Mouse (Mus musculus) thymus, postnatal 36 days (tissue): ENCODE measurements at regions not wholly inside any gene's neighbourhood (a gene's known extent, or its start where the extent isn't known, plus 50 kb on each side); places are given as distances from the start of the nearest gene placed in this dataset.

Source experiments
- DNase-seq, 2 experiments: peaks; one replicate each; pipeline ENCODE4 v3.0.0; 2022; ENCODE audit warnings: mixed read lengths in 2 of 2

DNA sequence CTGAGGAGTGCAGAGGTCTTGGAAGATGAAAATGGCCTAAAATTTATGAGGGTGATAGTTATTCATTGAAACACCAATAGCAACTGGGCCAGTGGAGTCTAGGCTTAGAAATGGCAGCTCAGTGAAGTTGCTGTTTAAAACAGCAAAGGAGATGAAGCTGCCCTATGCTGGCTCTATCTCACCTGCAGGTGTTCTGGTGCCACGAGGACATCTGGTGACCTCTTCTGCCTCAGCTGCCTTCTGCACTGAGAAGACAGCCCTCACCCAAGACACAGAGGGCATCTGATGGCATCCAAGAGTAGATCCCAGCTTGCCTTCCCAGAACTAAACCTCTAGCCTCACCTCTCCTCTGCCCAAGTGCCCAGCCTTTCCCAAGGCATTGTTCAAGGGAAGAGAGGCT lies 187.5 kb upstream of the Sdk2 start:
- peak in 1 of 2 experiments; percentile 69 for DNase-seq

DNA sequence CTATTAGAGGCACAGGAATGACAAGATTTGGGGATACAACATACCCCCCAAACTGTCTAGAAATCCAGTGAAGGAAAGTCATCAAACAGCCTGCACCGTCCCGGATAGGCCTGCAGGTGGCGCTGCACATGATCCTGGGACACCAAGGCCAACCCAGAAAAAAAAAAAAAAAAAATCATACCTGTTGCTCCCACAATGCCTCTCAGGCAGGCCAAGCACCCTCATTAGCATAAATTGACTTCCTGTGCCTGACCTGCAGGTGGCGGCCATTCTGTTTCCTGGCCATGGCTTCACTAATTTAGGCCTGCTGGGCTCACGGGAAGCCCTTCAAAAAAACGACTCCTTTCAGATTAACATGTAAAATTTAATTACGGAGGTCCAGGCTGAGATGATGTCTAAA lies 184.8 kb upstream of the Sdk2 start:
- DNase-seq = no peak

DNA sequence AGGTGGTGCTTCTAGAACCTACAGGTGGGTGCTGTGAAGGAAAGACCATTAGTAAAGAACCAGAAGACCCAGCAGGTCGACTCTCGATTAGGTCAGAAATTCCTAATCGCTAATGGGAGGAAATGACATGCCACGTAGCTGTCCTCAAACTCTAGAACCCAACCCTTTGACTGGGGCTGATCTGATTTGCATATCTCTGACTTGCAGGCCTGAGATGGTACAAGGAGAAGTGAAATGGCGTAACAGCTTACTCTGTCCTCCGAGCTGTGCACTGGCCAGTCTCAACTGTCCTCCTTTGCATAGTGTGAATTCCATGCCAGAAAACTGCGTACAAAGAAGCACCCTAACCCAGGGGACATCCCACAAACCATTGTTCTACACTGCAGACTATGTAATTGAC lies 182.4 kb upstream of the Sdk2 start:
- DNase-seq = no peak

DNA sequence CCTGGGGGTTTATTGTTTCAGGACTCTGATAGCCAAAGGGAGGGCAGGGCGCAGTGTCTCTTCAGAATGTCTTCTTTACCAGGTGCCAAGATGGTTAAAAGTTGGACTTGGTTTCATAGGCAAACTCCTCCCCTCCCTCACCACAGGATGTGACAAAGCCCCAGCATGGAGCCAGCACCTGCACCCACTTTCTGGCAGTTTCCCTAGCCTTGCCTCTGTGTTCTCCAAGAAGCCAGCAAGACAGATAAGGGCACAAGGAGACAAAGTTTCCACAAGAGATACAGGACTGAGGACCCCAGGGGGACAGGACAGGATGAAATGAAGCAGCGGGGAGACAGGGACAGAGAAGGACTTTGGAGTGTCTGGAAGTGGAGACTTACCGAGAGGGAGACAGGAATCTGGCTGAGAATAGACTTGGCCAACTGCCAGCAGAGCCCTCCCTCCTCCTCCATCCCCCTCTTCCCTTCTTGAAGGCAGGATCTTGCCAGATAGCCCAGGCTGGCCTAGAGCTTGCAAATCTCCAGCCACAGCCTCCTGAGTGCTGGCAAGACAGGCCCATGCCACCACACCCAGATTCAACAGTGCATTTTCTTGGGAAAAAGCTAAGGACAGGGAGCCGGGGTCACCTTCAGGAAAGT lies 181.5 kb upstream of the Sdk2 start:
- DNase-seq = peak; percentile 74 to 85

DNA sequence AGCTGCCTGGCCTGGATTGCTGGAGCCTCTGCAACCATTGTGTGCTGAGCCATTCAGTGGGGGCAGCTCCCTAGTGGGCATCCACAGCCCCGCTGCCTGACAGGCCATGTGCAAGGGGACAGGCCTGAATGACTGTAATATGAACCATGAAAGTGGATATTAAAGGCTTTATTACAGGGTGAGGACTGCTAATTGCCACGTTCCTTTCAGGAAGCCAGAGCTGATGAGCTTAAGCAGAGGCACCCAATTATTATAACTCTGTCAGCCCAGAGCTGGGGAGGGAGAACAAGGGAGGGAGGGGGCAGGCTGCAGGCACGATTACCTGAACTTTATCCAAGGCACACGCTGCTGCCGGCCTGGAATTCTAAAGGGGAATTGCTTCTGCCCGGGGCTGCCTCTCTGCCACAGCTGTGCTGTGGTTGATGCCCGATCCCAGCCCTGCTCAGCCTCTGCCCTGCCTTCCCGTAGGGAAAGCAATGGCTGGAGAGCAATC lies 172.5 kb upstream of the Sdk2 start:
- no peak for DNase-seq

DNA sequence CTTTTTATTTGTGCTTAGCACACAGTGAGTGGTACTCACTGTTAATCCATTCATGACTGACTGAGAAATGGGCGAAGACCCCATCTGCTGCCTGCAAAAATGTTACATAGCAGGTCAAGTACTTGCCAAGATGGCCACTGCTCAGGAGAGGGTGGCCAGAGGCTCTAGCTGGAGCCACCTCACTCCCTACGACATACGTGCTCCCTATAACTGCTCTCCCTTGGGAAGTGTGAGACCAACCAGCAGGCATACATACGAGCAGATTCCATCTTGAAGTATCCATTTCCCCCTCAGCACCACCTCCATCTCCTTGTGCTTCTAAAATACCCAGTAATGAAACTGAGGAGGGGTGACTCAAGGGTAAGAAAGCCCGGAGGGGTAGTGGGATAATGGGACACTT lies 172.0 kb upstream of the Sdk2 start:
- DNase-seq = no peak

DNA sequence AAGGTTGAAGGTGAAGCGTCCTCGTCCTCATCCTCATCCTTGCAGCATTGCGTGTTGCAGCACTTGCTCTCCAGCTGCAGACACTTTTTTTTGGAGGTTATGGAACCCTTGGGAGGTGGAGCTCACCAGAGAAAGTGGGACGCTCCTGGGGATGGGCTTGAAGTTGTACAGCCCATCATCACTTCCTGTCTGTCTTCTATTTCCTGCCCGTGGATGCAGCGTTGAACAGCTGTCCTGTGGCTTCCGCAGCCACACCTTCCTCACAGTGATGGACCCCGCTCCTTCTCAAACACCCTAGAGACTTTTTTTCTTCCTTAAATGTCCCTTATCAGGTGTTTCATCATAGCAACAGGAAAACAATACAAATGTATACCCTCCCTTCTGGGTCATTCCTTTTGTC lies 171.5 kb upstream of the Sdk2 start:
- DNase-seq = peak; percentile 56 to 76

DNA sequence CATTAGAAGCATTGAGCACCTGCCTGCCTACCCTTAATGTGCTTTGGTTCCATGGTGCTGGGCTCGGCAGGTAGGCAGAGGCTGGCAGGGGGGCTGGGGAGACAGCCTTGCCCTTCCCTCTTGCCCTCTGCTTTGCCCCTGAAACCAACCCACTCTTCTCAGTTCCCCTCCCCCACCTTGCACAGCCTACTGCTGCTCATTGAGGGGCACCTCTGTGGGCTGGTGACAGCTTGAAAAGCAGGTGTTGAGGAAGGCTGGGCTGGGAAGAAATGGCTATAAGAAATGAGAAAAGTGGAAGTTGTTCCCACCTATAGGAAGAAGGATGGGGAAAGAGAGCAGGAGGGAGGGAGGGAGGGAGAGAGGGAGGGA lies 167.7 kb upstream of the Sdk2 start:
- peak; percentile 74 to 89 for DNase-seq

DNA sequence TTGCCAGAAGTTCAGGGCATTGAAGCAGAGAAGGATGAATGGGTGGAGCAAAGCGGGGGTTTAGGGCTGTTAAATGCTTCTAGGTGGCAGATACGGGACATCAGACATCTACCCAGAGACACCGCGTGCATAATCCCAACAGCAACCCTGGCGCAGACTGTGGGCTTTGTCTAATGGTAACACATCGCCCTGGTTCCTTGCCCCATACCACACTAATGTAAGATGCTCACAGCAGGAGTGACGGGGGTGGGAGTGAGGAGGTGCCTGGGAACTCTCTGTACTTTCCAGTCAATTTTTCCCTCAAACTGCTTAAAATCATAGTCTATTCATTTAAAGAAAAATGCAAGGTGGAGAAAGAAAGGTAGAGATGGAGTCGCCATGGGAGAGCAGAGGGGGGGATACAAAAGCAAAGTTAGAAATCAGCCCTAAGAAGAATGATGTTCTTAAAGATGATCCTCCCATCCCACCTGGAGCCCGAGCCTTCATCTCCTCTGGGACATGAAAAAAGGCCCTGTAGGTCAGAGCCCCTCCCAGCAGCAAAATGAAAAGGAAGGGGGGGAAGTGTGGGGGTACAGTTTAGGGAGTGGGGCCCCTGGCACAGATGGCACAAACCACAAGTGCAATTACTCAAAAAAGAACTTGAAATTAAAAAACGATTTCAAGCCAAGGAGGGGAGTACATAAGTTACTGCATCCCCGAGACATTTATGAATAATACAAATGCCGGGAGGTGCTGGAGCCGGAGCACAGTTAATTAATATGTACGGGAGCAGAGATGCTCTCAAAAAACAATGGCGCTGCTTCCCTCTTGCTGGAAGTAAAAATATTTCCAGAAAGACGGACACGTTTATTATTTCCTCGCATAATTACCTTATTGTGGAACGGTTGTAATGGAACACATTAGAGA lies 167.0 kb upstream of the Sdk2 start:
- DNase-seq = peak in 1 of 2 experiments; percentile 64

DNA sequence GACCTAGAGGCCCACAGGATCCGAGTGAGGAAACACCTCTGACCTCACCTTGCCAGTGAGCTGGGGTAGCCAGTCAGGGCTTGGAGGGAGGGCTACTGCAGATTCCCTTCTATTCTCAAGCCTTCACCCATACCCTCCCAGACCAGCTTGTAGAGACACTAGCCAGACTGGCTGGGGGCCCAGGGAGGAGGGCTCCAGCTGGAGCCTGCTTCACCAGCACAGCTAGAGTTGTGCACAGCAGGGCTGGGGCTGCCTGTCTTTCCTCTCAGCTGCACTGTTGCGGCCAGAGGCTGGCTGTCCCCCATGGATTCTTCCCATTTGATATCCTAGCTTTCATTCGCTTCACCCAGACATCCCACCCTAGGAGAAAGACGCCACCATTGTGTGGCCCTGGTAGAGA lies 165.0 kb upstream of the Sdk2 start:
- DNase-seq = peak in 1 of 2 experiments; percentile 59

DNA sequence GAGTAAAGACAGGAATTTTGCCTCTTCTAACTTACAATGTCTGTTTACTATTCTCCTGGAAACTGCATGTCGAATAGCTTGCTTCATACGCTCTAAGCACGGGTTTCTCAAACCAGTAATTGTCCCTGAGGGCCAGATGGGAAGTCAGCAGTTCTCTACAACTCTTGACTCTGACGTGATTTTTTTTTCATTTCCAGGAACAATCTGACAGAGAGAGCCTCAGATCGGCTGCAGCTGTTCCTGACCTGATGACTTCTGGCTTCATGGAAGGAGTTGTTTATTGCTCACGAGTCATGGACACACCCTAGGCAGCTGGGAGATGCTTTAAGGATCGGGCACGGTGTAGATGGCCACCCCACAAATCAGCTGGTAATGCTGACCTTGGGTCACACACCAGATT lies 162.9 kb upstream of the Sdk2 start:
- no peak for DNase-seq

DNA sequence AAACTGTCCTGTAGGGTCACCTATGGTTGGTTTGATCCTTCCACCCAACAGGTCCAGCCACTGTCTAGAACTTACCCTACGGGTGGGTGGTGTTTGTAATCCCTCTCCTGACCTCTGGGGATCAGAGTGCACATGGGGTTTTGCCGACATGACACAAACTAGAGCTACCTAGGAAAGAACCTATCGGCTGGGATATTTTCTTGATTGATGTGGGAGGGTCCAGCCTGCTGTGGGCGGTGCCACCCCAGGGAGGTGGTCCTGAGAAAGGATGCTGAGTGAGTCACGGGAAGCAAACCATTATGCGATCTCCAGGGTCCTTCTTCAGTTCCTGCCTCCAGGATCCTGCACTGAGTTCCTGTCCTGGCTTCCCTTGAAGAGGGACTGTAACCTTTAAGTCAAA lies 162.3 kb upstream of the Sdk2 start:
- DNase-seq = no peak

DNA sequence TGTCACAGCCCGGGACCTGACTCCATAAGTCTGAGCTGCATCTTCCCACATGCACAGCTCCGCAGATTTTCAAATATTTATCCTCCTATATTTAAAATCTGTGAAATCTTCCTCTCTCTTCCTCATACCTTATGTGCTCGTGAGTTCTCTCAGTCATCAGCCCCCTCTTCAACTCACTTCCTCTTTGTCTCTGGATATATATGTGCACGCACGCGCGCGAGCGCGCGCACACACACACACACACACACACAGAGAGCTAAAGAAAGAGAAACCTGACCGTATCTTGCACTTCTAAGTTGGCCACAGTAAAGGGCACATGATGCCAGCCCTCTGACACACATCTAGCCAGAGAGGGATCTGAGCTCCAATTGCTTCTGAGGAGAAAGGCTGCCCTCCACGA lies 159.7 kb upstream of the Sdk2 start:
- peak; percentile 54 to 67 for DNase-seq

DNA sequence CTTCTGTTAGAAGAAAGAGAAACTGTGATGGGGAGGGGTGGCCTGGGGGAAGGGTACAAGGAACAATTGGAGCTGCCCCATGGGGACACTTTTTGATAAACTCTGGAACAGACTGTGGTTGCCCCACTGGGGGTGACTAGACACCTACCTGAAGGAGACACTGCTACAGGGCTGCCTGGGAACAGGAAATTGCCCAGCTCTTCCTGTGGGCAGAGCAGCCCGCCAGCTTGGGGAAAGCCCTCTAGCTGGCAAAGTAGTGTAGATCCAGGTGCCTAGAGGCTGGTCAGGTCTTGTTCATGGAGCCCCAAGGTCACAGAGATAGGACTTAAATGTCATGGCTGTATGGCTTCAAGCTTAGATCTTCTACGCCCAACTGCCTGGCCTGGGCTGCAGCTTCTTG lies 157.9 kb upstream of the Sdk2 start:
- DNase-seq = peak; percentile 29 to 49

DNA sequence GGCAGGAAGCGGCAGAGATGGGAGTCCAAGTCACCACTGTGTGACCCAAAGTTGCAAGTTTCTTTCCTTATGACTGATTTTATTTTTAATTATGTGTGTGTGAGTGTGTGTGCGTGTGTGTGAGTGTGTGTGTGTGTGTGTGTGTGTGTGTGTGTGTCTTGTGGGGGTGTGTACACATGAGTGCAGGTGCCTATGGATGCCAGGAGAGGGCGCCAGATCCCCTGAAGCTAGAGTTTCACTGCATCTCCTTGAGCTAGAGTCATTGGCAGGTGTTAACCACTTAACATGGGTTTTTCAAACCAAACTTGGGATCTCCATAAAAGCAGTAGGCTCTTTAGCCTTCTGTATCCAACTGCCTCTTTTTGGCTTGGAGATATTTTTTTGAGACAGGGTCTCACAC lies 156.2 kb upstream of the Sdk2 start:
- peak in 1 of 2 experiments; percentile 34 for DNase-seq

DNA sequence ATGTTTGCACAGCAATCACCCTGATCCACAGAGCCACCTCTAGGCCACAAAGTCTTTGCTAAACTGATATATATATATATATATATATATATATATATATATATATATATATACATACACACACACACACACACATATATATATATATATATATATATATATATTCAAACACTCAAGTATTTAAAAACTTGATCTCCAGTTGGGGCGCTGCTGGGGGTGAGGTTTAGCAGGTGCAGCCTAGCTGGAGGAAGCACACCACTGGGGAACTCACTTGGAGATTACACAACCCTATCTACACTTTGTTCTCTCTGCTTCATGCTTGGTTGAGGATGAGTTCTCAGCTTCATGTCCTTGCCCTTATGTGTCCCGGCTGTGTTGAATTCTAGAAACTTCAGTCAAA lies 153.6 kb upstream of the Sdk2 start:
- DNase-seq = peak in 1 of 2 experiments; percentile 22

DNA sequence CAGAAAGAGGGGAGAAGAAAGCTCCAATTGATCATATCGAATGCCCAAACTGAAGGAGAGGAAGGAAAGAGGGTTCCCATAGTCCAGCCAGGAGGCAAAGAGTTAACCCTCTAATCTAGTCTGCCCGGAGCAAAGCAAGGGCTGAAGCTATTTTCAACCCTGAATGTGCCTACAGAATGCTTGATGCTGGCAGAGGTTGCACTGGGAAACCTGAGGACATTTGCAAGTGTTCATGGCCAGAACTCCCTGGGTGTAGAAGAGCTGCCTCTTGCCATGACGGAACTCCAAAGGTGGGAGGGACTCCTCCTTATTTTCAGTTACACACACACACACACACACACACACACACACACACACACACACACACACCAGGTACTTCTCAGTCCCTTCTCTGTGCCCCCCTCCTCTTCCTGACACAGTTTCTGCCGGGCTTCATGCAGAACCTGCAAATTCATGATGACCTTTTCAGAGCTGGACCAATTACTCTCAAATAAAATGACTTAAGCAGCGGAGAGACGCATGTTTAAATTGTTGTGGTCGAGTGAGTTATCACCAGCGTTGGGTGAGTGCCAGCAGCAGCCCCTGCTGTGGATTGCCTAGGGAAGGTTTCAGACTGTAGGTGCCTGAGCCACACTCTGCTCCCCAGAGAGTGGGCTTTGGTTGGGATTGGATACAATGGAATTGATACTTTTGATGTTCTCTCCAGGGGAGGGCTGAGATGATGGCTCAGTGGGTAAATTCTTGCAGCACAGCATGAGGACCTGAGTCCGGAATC lies 152.1 kb upstream of the Sdk2 start:
- DNase-seq = no peak

DNA sequence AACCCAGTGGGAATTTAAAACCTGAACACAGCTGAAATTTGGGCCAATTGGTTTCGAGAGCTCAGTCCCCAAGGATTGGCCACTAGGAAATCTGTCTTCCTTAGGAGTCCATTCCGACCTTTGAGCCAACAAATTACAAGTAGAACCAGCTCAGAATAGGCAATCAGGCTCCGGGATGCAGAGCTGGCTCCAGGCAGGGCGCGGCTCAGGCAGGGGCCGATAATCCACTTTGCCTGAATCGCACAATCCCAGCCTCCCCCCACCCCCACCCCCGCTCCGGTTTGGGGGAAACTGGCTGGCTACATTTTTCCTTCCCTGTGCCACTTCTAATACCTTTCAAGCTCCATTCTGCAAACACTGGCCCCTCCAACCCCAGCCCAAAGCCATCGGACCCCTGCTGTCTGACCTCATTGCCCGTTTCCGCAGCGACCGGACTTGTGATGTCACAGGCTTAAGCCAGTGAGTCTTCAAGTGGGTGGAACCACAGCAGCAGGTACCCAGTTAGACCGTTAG lies 150.5 kb upstream of the Sdk2 start:
- DNase-seq = no peak

DNA sequence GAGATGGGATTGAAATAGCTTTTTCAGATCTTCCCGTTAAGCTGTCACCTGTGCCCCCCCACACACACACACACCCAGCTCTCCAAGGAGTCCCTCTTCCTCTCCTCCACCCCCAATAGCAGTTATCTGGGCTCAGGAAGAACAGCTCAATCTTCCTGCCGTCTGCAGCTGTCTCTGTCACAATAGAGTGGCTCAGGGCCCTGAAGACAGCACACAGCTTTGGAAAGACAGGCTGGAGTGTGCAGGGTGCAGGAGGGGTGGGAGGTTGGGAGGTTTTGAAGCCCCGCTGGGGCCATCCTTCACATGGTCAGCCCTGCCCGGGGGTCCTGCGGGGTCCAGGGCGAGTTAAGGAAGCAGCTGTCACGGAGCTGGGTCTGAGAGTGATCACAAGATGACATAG lies 149.6 kb upstream of the Sdk2 start:
- DNase-seq = no peak

DNA sequence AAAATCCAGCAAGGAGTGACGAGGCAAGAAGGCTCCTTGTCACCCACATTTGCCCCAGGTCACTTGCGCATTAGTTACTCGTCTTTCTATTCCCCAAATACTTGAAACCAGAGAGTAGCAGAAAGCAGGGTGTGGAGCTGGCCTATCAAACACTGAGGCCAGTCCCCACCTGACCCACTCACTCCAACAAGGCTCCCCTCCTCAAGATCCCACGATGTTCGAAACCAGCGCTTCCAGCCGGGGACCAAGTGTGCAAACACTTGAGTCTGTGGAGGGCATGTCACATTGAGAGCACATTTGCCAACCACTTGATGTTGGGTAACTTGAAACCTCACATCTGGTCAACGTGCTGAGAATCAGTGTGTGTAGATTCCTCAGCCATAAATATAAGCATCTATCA lies 148.4 kb upstream of the Sdk2 start:
- DNase-seq = no peak

DNA sequence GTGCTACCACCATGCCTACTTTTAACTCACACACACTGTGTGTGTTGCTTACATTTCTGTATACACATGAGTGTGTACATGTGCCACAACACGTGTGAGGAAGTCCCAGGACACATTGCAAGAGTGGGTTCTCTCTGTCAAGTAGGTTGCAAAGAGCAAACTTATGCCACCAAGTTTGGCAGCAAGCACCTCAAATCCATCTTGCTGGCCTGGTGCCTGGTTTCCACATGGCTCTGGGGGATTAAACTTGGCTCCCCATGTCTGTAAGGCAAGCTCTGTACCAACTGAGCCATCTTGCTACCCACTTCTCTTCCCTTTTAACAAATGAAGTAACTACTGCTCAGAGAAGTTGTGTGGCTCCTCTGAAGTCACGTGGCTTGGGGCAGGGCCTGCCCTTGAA lies 145.3 kb upstream of the Sdk2 start:
- DNase-seq = no peak

DNA sequence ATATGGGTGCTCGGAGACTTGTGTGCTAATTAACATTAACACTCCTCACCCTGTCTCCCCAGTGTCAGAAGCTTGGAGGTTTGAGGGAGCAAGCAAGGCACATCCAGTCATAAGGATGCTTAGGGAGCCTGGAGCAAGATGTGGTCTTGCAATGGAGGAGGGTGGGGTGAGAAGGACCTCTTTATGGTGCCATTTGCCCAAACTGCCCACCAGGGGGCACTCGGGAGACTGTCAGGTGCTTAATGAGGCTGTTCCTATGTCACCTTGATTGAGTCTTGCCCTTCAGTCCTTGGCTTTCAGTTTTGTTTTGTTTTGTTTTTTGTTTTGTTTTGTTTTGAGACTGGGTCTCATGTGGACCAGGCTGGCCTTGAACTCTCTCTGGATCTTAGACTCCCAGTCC lies 138.3 kb upstream of the Sdk2 start:
- peak; percentile 83 for DNase-seq

DNA sequence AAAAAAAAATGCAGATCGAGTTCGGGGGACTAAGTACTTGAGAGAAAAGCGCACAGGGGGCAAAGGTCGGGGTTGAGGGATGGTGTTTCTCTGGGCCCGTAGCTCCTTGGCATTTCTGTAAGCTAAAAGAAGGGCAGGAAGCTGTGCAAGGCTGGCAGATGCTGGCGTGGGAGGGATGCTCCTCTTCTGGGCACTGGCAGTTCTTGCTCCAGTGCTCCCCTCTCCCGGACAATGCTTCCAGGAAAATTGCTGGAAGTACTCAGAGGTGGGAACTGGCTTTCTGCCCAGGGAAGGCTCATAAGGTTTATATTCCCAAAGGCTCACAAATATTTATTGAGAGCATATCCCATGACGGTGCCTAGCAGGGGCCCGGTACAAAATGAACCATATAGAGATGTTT lies 136.6 kb upstream of the Sdk2 start:
- DNase-seq = no peak
